Mouse (Mus musculus) neural tube, embryonic 10.5 days (tissue): ENCODE results near the gene Spats2l.

ENCODE experiments used
- DNase-seq: peaks from one replicate; pipeline ENCODE4 v3.0.0-alpha.2; 2017; ENCODE audit warnings: low spot score; ENCODE audit errors: extremely low spot score

The Spats2l gene

DNA sequence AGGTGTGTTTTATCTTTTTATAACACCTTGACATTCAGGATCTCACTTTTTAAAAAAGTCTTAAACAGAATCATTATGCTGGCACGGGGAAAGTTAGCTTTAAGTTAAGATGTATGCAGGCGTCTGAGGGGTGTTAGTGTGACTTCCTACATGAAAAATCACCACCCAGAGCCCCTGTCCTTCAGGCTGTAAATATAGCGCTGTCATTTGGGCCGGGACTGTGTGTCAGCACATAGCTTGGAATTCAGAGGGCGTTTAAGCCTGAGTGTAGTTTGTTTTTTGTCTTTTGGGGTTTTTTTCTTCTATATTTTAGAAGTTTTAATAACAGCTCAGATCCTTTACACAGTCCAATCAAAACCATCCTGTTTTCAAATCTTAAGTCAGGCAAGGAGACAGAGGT is 115.8 kb downstream of the Spats2l start:
- DNase-seq = no peak

DNA sequence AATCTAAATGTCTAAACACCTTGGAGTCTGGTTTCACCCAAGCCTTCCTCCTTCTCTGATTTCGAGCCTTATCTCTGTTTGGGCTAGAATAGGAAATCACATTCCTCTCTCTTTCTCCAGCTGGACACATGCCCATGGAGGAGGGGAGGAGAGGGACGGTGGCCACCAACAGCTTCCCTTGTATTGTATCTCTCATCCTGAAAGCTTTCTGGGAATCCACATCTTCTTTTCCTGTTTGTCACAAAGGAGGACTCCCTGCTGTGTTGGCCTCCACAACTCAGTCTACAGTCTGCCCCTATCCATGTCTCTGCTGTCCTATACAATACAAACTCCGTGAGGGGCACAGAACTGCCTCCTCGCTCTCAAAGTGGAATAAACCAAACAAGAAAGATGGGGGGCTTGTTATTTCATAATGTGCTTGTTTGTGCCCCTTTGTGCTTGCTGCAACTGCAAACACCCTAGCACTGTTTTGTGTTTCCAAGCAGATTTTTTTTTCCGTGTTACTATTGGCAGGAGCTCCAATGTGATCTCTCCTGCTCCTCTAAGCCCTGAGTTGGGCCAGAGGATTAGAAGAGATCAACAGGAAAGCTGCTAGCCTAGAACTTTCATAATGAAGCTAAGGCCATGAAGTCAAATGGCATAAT is 116.4 kb downstream of the Spats2l start:
- DNase-seq = no peak

DNA sequence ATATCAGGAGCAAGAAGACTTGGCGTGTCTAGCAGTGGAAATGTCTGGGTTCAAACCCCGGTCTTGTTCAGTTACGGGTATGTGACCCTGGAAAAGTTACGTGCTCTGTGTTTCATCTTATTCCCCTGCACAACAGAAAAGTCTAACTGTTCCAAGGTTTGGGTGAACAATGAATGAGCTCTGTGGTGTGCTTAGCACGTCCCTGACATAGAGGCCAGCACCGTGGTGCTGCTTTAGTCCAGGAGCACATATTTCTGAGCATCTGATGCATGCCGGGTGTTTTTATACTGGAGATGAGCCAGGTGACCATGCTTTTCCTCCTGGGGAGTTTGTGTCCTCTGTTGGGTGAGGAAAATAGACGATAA is 116.9 kb downstream of the Spats2l start:
- no peak for DNase-seq

DNA sequence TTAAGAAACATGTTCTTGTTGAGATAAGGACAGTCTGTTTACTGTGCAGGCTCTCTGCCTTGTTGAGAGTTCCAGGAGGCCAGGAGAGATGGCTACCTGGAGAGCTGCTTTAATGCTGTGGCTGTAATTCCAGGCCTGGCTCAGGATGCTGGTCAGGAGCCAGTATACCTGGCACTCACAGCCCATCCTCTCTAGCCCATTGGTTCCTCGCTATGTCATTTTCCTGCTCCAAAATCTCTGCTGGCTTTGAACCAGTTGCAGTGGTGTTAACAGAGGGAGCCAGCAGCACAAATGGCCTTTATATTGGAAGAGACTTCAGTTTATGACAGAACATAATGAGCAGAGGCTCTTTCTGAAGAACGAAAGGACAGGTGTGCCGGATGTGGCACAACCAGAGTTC is 127.5 kb downstream of the Spats2l start:
- no peak for DNase-seq

DNA sequence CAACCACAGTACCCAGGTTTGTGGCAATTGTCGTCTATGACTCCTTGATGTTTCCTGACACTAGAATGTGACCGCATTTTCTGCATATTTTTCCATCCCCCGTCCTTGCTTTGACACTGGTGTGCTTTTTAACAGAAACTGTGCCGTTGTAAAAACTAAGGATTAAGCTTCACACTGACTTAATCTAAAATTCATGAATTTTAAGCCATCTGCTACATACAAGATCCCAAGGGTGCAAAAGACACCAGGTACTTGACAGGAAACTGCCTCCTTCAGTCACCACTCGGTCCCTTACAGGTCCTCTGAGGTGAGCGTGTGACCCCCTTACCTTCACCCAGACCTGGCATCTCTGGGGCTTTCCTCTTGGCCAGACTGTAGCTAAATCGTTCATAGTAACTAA is 129.8 kb downstream of the Spats2l start:
- DNase-seq = no peak

DNA sequence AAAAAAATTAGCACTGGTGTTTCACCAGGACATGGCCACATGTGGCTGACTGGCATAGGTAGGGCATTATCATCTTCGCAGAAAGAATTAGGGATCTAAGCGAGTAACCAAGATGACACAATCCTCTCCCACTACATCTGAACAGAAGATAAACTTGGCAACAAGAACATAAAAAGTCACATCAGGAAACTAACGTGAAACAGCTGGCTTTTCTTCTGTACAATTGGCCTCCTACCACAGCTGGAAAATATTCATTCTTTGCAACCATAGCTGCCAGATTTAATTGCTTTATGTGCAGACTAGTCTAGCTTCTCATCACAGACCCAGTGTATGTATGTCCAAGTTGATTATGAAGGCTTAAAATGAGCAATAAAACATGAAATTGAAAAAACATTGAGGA is 131.9 kb downstream of the Spats2l start:
- no peak for DNase-seq

DNA sequence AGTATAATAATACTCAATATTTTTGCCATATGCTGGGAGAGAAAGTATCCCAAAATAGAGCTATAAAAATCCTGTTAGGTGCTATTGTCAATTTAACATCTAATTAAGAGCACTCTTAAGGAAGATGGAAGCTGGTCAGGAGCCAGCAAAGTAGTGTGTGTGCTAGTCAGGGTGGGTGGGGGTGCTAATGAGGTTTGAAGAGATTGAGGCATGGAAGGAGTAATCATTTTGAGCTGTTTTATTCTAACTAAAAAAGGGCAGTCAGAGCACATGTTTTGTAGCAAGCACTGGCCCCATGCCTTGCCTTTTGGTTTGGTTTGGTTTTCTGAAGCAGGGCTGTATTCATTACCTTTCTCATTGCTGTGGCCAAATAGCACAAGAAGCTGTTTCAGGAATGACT is 132.3 kb downstream of the Spats2l start:
- no peak for DNase-seq

DNA sequence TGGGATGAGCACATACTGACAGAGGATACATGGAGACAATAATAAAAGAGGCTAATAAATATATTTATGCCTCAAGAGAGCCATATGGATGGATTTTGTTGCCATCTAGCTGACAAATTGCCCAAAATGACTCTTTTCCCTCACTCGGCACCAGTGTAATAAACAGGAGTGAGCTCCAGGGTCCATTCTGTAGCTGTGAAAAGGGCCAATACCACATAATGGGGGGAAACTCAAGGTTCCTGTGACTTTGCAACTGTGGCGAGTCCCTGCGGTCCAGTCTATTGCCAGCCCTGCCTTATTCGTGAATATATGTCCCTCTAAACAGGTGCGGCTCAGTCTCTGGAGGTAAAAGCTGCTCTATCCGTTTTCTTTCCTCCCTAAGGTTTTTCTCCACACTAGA is 137.6 kb downstream of the Spats2l start:
- DNase-seq = no peak

DNA sequence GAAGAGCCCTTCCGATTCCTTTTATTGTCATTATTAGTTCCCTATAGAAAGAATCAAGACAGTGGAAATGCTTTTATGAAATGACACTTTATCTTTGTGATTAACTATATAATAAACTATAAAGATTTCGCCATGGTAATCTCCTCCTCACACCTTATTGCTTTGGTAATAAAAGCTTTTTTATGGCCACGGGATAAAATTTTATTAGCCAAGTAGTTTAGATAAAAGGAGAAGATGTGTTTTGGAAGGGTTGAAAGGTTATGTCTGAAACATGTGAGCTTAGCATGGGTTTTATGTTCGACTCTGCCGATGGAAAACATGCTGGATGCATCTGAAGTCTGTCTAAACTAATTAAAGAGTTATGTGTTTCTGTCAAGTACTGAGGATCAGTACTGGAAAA is 143.4 kb downstream of the Spats2l start:
- DNase-seq = no peak

DNA sequence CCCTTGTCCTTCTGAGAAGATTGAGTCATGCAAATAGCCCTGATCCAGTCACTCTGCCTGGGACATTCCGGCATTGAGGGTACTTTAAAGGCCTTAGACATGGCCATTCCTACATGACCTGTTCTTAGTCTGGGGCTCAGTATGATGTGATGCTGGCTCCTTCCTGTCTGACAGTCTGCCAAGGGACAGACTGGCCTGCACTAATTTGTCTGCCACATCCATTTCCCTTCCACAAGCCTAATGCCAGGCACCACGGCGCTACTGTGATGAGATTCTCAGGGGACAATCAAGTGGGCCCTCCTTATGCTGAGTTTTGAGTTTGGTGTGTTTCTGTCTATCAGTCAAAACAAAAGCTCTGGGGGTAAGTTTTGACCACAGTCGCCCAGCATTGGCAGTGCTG is 144.6 kb downstream of the Spats2l start:
- DNase-seq = no peak

DNA sequence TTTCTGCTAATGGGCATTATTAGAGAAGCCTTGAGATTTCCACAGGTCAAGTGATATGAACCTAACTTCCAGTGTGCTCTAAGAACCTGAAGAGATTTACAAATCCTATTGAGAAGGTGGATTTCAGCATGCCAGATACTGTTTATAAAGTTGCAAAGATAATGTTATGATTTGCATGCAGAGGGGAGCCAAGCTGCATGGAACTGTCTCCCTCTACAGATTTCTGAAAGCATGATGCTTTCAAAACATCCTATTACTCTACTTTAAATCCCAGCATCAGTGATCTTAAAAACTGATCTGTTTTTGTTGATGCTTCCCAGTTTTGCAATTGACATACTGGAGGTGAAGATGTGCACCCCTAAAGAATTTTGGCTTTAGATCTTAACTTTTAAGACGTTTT is 160.3 kb downstream of the Spats2l start:
- DNase-seq = no peak

DNA sequence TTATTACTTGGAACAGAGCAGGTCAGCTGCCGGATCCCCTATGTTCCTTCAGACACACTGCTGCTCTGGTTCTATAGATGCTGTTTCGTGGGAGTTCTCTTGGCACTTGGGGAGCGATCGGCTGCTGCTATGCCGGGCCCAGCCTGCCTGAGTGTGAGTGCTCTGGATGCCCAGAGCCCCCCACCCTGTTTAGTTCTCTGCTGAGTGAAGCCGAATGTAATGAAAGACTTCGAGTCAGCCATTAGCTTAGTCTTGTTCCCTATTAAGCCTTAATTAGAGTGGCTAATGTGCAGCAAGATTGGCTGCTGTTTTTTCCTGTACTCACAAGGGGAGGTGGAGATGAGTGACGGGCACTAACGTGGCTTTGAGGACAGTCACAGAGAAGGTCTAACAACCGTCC is 166.7 kb downstream of the Spats2l start:
- DNase-seq = no peak

DNA sequence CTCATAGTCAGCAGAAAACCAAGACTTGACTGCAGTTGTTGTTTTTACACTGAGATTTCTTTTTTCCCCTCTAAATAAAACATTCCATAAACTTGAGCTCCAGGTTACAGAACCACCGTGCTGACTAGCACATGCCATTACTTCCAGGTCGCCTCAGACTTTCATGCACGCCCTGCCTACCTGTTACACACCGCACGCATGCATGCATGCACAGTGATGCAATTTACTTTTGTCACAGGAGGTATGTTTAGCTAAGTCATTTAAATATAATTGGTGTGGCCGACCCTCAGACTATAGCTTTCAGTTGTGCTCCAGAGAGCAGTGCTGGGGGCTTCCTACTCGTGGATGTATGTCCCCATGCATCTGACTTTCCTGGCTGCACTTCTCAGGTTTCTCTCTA is 167.1 kb downstream of the Spats2l start:
- no peak for DNase-seq

DNA sequence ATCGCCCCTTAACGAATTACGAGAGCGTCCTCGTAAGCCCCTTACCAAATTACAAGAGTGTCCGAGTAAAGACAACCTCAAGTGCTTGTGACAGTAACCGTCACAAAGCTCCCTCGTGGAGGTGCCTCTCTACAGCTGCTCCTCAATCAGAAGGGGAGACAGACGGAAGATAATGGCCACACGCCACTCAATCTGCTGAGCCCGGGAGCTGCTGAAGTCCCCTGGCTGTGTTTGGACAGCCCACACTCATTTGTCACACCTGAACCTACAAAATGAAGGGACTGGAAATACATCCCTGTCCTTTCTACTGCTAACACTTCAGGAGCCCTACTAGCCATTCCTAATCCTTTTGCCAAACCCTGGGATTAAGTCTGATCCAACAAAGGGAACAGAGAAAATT is 167.8 kb downstream of the Spats2l start:
- DNase-seq = no peak

DNA sequence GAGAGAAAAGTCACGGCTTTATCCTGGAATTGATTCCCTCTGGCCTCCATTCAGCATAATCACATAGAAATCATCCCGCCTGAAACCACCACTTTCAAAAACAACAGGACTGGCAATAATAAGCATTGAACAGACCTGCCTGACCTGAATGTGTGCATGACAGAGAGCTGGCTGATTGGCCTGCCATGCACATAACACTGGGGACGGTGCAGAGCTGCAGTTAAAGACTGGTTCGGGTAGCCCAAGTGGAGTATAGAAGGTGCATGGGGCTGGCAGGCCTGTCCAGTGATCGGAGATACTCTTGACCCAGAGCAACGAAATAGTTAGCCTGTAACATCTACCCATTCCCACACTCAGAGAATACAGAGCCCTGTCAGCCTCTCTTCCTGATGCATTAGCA is 168.3 kb downstream of the Spats2l start:
- no peak for DNase-seq

DNA sequence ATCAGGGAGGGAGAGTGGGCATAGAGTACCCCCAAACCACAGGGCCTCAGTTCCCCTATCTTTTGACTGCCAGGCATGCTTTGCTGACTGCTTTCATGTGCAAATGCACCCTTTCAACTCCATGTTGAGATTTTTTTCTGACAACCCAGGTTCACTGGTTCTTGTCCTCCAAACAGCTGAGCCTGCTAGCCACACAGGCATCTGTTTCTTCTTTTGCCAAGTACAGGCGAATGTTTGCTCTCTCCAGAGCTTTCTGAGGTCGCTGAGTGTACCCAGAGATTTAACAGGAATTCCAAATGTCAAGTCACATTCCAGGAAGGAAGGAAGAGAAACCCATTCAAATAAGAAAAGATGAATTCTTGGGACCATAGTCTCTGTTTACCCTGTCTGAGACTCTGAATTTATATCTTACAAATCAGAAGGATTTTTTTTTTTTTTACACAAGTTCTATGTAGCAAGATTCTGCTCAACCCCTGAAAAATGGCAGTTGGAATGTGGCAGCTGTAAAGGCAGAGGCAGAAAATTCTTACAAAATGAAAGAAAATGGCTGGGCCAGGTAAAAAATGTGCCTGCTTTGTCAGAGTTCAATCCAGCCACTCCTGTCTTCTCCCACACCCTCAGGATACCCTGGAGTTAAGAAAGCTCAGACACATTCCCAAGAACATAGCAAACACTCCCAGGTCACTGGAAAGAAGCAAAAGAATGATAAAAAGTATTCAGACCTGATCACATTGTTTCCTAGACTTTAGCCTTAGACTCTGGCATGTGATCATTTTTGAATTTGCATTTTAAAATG is 173.8 kb downstream of the Spats2l start:
- no peak for DNase-seq

DNA sequence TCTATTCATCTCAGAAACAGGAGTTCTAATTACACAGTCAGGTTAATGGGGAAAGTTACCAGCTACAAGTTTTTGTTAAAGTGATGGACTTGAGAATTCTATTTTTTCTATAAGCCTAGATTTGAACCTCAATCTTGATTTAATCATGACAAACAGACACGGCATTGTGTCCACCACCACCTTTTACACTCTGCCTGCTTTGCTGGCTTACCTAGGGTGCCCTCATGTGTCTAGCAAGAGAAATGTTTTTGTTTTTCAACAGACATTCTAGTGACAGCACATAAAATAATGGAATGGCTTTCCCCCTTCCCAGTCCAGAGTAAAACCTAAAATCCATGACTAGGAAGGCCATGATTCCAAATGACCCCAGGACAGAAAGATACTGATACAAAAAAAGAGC is 175.2 kb downstream of the Spats2l start:
- DNase-seq = no peak

DNA sequence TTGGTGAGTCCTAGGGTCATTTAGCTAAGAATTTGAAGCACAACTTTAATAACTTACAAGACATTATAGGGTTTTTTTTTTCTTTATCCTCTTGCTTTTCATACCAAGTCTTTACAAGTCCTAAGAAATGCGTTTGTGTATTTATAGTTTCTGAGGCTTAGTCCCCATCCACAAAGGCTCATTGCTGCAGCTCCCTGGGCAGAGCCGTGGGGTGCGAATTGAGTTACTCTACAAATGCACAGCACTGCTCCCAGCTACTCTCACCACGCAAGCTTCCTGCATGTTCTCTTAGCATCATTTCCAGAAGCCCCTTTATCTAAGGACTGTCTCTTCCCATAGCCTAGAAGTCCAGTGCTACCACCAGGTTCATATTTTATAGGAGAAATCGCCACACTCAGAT is 175.8 kb downstream of the Spats2l start:
- no peak for DNase-seq

DNA sequence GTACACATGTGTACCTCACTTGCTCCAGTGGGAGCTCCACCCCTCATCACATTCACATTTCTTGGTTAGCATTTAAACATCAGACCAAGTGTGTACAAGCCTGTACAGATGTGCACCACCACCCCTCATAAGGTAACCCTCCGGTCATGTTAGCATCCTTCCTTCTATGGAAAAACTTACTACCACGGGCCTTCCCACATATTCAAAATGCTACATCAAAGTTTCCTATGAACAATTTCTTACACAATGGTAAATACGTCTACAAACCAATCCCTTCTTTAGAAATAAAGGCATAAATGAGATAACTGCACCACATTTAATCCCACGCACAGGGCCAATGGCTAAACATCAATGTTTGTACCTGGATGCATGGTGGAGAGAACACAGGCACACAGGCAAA is 178.5 kb downstream of the Spats2l start:
- DNase-seq = no peak

DNA sequence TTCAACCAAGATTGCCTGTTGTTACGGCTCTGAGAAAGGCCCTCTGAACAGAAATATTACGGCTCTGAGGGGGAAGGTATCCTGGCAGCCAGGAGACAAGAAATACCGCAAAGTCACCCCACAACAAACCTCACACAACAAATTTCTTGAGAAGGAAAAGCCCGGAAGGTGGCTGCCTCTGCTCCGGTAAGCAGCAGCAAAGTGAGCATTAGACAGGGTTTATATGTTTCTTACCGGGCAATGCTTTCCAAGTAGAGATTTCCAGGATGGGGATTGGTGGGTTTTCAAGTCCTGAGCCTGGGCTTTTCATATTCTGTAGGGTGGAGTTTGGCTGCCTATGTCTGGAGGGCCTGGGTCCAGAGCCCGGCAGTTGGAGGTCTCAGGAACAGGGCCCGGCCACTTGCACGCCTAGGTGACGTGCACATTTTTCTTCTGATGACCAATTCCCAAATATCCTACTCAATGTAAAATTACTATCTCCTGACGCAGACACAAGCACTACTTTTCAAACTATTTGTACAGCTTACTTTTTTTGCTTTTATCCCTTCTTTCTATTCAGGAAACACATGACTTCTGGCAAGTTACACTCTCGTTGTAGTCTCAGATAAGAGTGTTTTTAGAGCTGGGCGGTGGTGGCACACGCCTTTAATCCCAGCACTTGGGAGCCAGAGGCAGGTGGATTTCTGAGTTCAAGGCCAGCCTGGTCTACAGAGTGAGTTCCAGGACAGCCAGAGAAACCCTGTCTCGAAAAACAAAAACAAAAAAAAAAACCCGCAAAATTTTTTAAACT is 179.8 kb downstream of the Spats2l start:
- no peak for DNase-seq

DNA sequence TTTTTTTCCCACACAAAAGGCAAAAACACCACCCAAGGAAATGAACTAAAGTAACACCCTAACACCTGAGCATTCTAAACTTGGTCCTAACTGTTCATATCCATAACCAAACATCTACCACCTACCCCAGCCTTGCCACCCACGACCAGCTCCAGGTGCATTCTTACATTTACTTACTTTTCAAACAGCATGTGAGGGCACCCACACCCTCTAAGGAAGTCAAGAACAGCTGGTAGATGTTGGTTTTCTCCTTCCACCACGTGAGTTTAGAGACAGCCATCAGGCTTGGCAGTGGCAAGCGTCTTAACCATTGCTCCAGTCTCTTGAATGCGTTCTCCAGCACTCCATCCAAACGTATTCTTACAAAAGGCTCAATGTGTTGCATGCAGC is 180.4 kb downstream of the Spats2l start:
- DNase-seq = no peak

DNA sequence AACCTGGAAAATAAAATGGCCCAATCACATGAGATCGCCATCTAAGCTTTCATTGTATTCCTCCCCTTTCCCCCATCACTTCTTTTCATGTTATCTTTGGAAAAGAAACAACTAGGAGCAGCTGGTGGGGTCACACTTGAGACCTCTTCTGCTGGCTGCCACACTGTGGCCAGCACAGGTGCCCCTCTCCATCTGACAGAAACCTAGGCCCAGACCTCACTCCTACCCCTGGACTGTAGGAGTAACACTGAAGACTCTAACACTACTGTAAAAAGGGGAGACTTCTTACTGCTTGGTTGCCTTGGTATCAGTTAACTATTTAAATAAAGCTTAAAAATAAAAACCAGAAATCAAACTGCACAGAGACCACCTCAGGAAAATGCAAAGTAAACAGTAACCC is 181.8 kb downstream of the Spats2l start:
- no peak for DNase-seq
